Mouse (Mus musculus): ENCODE results near the gene Vmn2r42. TPM values are rescaled to one million over a fixed set of nuclear protein-coding genes. Genes with fewer than 3 reads are reported as not detected.
"Not testable (repeated sequence)": the region's sequence is repeated elsewhere in the genome, so short reads cannot be mapped to it uniquely, and the experiment has no call there.

The Vmn2r42 gene
- not detected in 2 replicates for polyA plus RNA-seq (2011; ENCODE audit: insufficient read length, low read depth, missing spikeins)

GRCm38 (mm10) chr7:8200220-8200619, at the start of gene Vmn2r42:
Gene Vmn2r42 (minus strand): TSS chr7:8200320.
- H3K4me3 ChIP-seq (ENCODE audit: insufficient read depth, low read length); H3K4me1 ChIP-seq (ENCODE audit: control insufficient read depth, insufficient read depth, low read length): not testable (repeated sequence)

GRCm38 (mm10) chr7:8161554-8161953, 38.6 kb downstream of the Vmn2r42 start, which contains the start of gene Vmn2r41:
Gene Vmn2r41 (minus strand): TSS chr7:8161654.
- not testable (repeated sequence) for H3K4me1 ChIP-seq (ENCODE audit: control insufficient read depth, insufficient read depth, low read length); H3K4me3 ChIP-seq (ENCODE audit: insufficient read depth, low read length); H3K27ac ChIP-seq (ENCODE audit: insufficient read depth, low read length)

More at GRCm38 (mm10) chr7:8200220-8200619, at the start of gene Vmn2r42:
- H3K27ac ChIP-seq (ENCODE audit: insufficient read depth, low read length), result not testable (repeated sequence)

Other genes starting within 250 kb of the Vmn2r42 start
- not detected in 2 replicates for gene Vmn2r41, start 38.7 kb downstream of the Vmn2r42 start, polyA plus RNA-seq (2011; ENCODE audit: insufficient read length, low read depth, missing spikeins)
- not detected in 2 replicates for gene Vmn2r43, start 60.3 kb upstream of the Vmn2r42 start, polyA plus RNA-seq (2011; ENCODE audit: insufficient read length, low read depth, missing spikeins)
- not detected in 2 replicates for gene Vmn2r44, start 183.0 kb upstream of the Vmn2r42 start, polyA plus RNA-seq (2011; ENCODE audit: insufficient read length, low read depth, missing spikeins)